Mouse (Mus musculus) myocyte (in vitro differentiated cells): ENCODE data around the gene B3gnt8.

ENCODE experiments used
- CEBPB ChIP-seq: IDR thresholded peaks from 2 replicates; pipeline ENCODE4 v1.6.1; 2011; ENCODE audit warnings: mild to moderate bottlenecking, moderate library complexity; ENCODE audit not compliant: poor library complexity, insufficient read depth, severe bottlenecking
- E2F4 ChIP-seq: IDR thresholded peaks from one replicate; pipeline ENCODE4 v1.6.1; 2011; ENCODE audit warnings: mild to moderate bottlenecking, control low read depth, moderate library complexity; ENCODE audit not compliant: insufficient read depth
- POLR2A ChIP-seq: IDR thresholded peaks from one replicate; pipeline ENCODE4 v1.6.1; 2011; ENCODE audit warnings: low read depth, mild to moderate bottlenecking, control low read depth, moderate library complexity; ENCODE audit not compliant: insufficient read length
- REST ChIP-seq: IDR thresholded peaks from one replicate; pipeline ENCODE4 v1.6.1; 2011; ENCODE audit warnings: mild to moderate bottlenecking, control low read depth, moderate library complexity; ENCODE audit not compliant: insufficient read depth, insufficient read length

DNA sequence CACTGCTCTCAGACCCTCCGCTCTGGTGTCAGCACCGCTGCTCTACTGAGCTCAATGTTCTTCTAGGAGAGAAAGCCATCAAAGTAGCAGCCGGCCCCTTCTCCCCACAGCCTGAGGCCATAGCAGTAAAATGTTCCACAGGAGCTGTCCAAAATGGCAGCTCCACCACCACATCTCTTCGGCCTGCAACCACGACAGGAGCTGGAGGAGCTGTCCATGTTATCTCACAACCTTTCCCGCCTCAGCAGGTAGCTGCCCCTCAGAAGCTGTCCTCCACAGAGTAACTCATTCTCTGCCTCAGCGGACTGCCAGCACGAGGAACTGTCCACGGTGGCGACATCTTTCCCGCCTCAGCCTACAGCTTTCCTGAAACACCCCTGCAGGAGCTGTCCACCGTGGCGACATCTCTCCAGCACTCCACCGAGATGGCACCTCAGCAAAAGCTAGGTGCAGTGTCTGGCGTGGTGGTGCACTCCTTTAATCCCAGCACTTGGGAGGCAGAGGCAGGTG, 44.1 kb upstream of the B3gnt8 start:
- TF ChIP-seq POLR2A (no peak), CEBPB (no peak), E2F4 (no peak), REST (peak; percentile 54)
